Mouse (Mus musculus): ENCODE measurements around the gene Srr.
A peak's percentile ranks its signal among the peaks of the same experiment; 100 is the strongest.

Gene Srr

GRCm38 (mm10) chr11:74902416-74902815, 23.3 kb downstream of the Srr start:
- no peak for DNase-seq

DNA sequence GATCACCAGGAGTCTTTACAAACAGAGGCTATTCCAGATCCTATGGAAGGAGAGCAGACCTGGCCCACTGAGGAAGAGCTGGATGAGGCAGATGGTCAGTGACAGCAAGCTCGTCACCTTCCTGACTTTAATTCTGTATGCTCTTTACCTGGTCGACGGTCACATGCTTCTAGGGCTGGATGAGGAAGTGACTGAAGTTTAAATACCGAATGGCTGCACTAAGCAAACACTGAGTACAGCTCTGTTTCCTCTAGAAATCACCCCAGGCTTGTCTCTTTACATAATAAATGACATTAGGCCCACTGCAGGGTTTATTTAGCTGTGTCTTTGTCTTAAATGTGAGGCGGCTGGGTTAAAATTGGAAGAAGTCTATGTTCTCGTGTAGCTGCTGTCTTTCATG, 24.2 kb downstream of the Srr start:
- no peak for DNase-seq

- DNase-seq: no peak
Observed at GRCm38 (mm10) chr11:74898517-74898827, 27.3 kb downstream of the Srr start.

- peak; percentile 93 for DNase-seq
Observed at GRCm38 (mm10) chr11:74897678-74898516, 27.9 kb downstream of the Srr start, which contains the start of gene Tsr1. Gene Tsr1, plus strand, starts transcription at chr11:74898071.

GRCm38 (mm10) chr11:74896901-74897677, 28.7 kb downstream of the Srr start, which contains the start of gene Sgsm2:
Gene Sgsm2, minus strand, starts transcription at chr11:74897060.
- DNase-seq: peak; percentile 75

DNA sequence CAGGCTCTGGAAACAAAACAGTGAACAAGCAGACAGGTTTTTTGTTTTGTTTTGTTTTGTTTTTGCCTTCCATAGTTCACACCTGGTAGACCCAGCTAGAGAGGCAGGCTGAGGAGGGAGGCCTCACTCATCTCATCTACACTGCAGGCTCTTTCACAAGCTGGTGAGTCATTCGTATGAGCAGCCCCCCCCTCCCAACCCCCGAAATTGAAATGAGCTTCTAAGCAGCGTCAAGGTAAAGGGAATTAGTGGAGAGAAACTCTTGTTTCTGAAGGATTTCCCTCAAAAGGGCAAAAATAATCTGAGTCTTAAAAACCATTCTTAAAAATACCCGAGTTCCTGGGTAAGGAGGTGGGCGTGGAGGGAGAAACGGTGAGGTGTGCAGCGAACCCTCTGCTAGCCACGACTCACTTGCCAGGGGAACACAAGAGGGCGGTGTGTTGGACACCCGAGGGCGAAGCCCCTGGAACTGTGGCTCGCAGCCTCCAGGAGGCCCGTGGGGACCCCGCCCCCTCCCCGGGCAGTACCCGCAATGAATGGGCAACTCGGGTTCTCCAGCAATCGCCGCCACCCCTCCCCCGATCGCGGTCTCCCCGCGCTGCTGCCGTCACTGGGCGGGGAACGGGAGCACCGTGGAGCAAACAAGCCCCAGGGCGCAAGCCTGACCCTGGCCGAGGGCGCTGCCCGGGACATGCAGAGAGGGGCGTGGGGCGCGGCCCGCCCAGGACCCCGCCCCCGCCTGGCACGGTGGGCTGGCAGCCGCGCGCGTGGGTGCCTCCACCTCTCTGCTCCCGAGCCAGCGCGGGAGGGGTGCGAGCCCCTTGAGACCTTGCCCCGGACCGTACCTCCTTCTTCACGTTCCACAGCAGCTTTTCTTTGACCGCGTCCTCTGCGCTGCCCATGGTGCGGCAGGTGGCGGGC, 29.5 kb downstream of the Srr start:
- peak; percentile 67 for DNase-seq

GRCm38 (mm10) chr11:74894619-74895018, 31.1 kb downstream of the Srr start:
- no peak for DNase-seq

DNA sequence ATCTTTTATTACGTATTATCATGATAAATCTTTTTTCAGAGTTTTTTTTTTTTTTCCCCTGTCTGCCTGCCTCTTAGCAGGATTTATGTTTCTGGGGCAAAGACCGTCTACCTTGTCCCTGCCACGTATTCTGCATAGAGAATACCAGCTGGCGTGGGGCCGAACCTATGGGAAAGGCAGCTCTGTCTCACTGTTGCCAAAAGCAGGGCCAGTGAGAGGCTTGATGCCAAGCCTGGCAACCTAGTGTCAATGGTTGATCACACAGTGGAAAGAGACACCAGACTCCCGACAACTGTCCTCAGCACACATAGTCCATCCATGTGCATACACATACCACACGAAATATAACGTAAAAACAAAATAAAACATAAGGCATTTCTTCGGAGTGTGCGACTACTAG, 42.6 kb downstream of the Srr start:
- DNase-seq: no peak

GRCm38 (mm10) chr11:74881979-74882378, 43.8 kb downstream of the Srr start:
- peak; percentile 52 for DNase-seq

DNA sequence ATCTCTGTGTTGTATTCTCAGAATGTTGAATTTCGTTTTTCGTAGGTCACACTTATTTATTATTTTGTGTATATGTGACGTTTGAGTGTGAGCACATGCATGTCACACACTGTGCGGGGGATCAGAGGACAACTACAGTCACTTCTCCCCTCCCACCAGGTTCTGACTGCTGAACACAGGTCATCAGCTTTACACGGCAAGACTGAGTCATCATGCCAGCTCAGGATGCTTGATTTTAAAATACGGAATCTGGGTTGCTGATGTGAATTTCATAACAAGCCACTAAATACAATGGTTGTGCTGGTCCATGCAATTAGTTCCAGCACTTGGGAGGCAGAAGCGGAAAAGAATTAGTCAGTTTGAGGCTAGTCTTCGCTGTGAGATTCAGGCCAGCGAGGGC, 44.7 kb downstream of the Srr start:
- DNase-seq: no peak

DNA sequence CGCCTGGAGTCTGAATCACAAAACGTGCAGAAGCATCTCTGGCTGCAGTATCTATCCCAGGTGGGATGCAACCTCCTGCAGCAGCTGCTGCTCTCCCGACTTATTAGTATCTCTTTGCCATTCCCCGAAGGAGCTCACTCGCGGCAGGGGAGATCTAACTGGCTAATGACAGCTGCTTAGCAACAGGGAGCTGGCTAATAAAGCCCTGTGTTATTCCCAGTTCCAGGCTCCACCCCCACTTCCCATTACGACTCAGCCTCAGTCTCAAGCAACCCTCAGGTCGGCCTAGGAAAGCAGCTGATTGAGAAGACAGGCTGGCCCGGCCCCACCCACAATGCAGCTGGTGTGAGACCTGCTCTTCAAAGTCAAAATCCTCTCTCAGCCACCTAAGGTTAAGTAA, 48.9 kb downstream of the Srr start:
- DNase-seq: peak; percentile 57

- DNase-seq: no peak
Observed at GRCm38 (mm10) chr11:74874630-74875029, 51.1 kb downstream of the Srr start.

DNA sequence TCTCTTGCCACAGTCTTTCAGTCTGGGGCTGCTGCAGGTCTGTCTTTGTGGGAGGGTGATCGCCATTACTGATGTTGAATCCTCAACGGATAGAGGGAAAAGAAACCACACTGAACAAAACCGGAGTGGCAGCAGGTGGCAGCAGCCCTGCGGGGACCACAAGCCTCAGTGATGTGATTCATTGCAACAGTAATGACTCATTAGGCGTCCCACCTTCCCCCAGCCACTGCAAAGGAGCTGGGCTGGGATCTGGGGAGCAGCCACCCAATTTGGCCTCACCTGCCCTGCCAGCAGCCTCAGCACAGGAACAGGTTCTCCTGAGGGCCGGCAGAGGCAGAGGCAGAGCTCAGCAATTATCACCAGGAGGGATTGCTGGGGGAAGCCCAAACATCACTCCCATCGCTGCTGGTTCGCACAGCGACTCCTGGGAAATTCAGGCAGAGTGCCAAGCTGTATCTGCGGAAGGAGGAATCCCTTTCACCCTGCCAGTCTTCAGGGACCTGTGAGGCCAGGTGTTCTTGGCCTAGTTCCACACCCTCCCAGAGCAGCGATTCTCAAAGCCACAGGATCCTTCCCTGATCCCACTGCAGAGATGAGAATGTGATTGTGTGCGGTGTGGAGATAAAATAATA, 54.6 kb downstream of the Srr start:
- DNase-seq: peak; percentile 50

- DNase-seq: no peak
Observed at GRCm38 (mm10) chr11:74870544-74870943, 55.2 kb downstream of the Srr start.

DNA sequence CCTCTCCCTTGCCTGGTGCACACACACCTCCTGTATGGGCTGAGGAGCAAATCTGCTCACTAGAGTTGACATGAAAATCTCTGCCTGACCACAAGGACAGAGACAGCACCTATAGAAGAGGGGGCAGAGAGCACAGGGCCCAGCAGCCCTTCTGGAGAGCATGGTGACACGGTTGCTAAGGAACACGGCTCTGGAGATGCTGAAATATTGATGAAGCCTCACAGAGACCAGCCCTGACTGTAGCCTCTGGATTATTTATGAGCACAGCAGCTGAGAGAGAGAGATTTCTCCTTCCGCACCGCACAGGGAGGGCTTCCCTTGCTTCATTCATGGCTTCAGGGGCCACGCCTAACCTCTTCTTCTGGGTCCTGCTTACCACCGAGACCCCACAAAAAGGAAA, 56.1 kb downstream of the Srr start:
- DNase-seq: no peak

DNA sequence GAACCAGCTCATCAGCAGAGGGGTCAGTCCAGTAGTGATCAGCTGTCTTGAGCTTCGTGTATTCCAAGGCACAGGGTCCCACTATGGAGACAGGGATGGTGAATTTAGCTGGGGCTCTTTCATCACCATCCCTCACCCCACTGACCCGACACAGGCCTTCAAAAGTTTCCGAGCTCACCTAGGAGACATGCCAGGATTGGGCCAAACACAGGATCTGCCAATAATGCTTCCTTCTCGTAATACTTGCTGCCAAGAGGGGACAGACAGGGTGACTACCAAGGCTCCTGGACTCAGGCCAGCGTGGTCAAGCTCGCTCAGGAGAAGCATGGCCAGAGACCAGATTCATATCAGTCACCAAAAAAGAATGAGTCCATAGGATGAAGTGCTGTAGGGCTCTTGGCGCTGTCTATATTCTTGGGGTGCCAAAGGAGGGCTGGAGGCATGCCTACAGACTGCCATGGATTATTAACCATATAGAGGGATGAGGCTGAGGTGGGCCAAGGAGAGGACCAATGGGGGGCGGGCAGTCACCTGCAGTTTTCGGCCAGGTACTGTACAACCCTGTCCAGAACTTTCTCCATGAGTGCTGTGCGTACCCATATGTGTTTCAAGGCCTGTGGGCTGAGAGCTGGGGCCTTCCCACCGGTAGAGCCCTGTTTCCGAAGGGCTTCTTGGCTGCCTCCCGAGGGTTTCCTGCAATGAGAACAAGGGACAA, 57.5 kb downstream of the Srr start:
- DNase-seq: no peak

DNA sequence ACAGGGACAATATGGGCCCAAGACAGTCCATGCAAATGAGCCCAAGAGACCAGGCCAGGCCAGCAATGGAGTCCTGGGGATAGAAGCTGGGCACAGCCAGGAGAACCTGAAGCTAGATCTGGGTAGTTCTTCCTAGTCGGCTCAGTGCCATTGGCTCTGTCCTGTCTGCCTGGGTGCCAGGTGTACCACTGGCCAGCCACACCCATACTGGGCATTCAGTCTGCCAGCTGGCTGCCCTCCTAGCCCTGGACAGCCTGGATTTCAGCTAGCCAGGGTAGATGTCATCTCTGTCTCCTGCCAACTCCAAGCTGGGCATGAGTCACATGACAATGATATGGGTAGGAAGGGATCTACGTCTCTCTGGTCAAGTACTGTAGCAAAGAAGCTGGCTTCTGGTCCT, 58.6 kb downstream of the Srr start:
- DNase-seq: no peak

DNA sequence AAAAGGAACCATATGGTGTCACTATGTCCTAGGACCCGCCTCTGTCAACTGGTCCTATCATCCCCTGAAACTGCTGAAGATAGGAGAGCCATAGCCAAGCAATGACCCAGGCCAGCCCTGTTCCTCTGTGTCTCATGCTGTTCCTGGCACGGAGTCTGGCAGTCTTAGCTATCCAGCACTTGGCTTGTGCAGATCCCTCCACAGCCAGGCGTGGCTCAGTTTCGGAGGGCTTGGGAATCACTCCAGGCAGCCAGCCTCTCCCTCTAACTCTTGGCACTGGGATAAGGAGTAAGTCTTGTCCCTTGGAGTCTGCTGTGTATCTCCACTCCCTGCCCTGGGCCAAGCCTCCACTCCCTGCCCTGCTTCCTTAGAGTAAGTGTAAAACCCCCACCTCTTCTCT, 59.1 kb downstream of the Srr start:
- DNase-seq: no peak

DNA sequence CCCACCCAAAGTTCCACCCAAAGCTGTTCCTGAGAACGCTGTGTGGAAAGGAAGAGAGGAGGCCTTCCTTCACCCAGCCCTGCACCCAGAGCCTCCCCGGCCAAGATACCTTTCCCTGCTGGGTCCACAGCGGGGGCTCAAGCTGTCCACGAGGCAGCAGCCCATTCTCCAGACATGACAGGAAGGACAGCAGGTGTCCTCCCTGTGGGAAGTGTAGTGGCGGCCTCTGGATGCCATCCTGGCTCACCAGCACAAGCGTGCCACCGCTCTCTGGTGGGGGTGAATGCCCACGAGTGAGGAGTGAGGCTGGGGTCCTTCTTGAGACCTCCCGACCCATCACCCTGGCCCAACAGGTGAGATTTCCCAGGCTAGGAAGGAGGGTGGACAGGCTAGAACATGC, 60.5 kb downstream of the Srr start:
- no peak for DNase-seq

- DNase-seq: no peak
Observed at GRCm38 (mm10) chr11:74864421-74864820, 61.3 kb downstream of the Srr start.

GRCm38 (mm10) chr11:74863471-74863870, 62.3 kb downstream of the Srr start:
- DNase-seq: no peak

- DNase-seq: no peak
Observed at GRCm38 (mm10) chr11:74862129-74862528, 63.6 kb downstream of the Srr start.
